Mouse (Mus musculus): Measurements from ENCODE around the gene Enah. TPM values are rescaled to one million over a fixed set of nuclear protein-coding genes. Genes with fewer than 3 reads are reported as not detected.

Gene Enah
- total and polyA plus RNA-seq, 2 experiments from 2014 or later: 13.2 to 77.9 TPM

- H3K27me3 ChIP-seq (ENCODE audit: control insufficient read depth, insufficient read depth, low read length): no peaks in the 10 kb centered on the region
- H3K4me3 ChIP-seq (ENCODE audit: low read depth, low read length): no peak overlapping the region
- no peaks in the 10 kb centered on the region for H3K4me1 ChIP-seq (ENCODE audit: control insufficient read depth, insufficient read depth)
- no peak overlapping the region for H3K4me2 ChIP-seq (ENCODE audit: low read depth, low read length)
- TF ChIP-seq EP300 (IDR thresholded peaks at IDR 0.05; ENCODE audit: low read depth) (no peak), CTCF (IDR thresholded peaks at IDR 0.05; ENCODE audit: low read depth) (no peak)
- 82% methylated on average over 1 of the region's 1 CpGs for WGBS
- no peak overlapping the region for H3K27ac ChIP-seq (ENCODE audit: low read depth)
- DNase-seq (ENCODE audit: low spot score): no peak
- peaks cover 10% of the 10 kb centered on the region for H3K36me3 ChIP-seq (replicated peaks; ENCODE audit: control insufficient read depth, insufficient read depth, low read length)
- no peaks in the 10 kb centered on the region for H3K9me3 ChIP-seq (replicated peaks; ENCODE audit: control insufficient read depth, low read length)
- no peak for ATAC-seq (ENCODE audit: insufficient read depth, low read depth)
- H3K9ac ChIP-seq (replicated peaks; ENCODE audit: low read depth, low read length): no peak overlapping the region
Measured at GRCm38 (mm10) chr1:181958392-181958791, 61.4 kb downstream of the Enah start.

GRCm38 (mm10) chr1:181957736-181958135 is 62.1 kb downstream of the Enah start:
- Histone ChIP-seq H3K4me2 (ENCODE audit: low read depth, low read length) (no peak overlapping the region), H3K9ac (replicated peaks; ENCODE audit: low read depth, low read length) (no peak overlapping the region), H3K9me3 (replicated peaks; ENCODE audit: control insufficient read depth, low read length) (no peaks in the 10 kb centered on the region), H3K4me1 (ENCODE audit: control insufficient read depth, insufficient read depth) (peaks cover 2% of the 10 kb centered on the region; the same call in 1 of the 2 replicates), H3K27ac (ENCODE audit: low read depth) (no peak overlapping the region), H3K4me3 (ENCODE audit: low read depth, low read length) (no peak overlapping the region), H3K36me3 (replicated peaks; ENCODE audit: control insufficient read depth, insufficient read depth, low read length) (peaks cover 10% of the 10 kb centered on the region), H3K27me3 (ENCODE audit: control insufficient read depth, insufficient read depth, low read length) (no peaks in the 10 kb centered on the region)
- DNase-seq (ENCODE audit: low spot score): no peak
- TF ChIP-seq CTCF (IDR thresholded peaks at IDR 0.05; ENCODE audit: low read depth) (no peak), EP300 (IDR thresholded peaks at IDR 0.05; ENCODE audit: low read depth) (no peak)
- WGBS: 91% methylated on average over 2 of the region's 2 CpGs
- ATAC-seq (ENCODE audit: insufficient read depth, low read depth): no peak

- ATAC-seq (ENCODE audit: insufficient read depth, low read depth) (no peak), DNase-seq (ENCODE audit: low spot score) (no peak)
- no peak overlapping the region for H3K9ac ChIP-seq (replicated peaks; ENCODE audit: low read depth, low read length)
- H3K9me3 ChIP-seq (replicated peaks; ENCODE audit: control insufficient read depth, low read length): no peaks in the 10 kb centered on the region
- no peak overlapping the region for H3K4me2 ChIP-seq (ENCODE audit: low read depth, low read length)
- TF ChIP-seq EP300 (IDR thresholded peaks at IDR 0.05; ENCODE audit: low read depth): no peak
- no peak for TF ChIP-seq CTCF (IDR thresholded peaks at IDR 0.05; ENCODE audit: low read depth)
- peaks cover 4% of the 10 kb centered on the region; the same call in 1 of the 2 replicates for H3K4me1 ChIP-seq (ENCODE audit: control insufficient read depth, insufficient read depth)
- no peak overlapping the region for H3K27ac ChIP-seq (ENCODE audit: low read depth)
- peaks cover 4% of the 10 kb centered on the region; the same call in 1 of the 2 replicates for H3K36me3 ChIP-seq (replicated peaks; ENCODE audit: control insufficient read depth, insufficient read depth, low read length)
- H3K27me3 ChIP-seq (ENCODE audit: control insufficient read depth, insufficient read depth, low read length): no peaks in the 10 kb centered on the region
- no peak overlapping the region for H3K4me3 ChIP-seq (ENCODE audit: low read depth, low read length)
Measured at GRCm38 (mm10) chr1:181953547-181953946, 66.2 kb downstream of the Enah start.

- no peak for ATAC-seq (ENCODE audit: insufficient read depth, low read depth)
- no peak for DNase-seq (ENCODE audit: low spot score)
- Histone ChIP-seq H3K9me3 (replicated peaks; ENCODE audit: control insufficient read depth, low read length) (no peaks in the 10 kb centered on the region), H3K9ac (replicated peaks; ENCODE audit: low read depth, low read length) (no peak overlapping the region), H3K36me3 (replicated peaks; ENCODE audit: control insufficient read depth, insufficient read depth, low read length) (peaks cover 4% of the 10 kb centered on the region; the same call in 1 of the 2 replicates), H3K4me3 (ENCODE audit: low read depth, low read length) (no peak overlapping the region), H3K4me1 (ENCODE audit: control insufficient read depth, insufficient read depth) (peaks cover 4% of the 10 kb centered on the region; the same call in 1 of the 2 replicates), H3K27me3 (ENCODE audit: control insufficient read depth, insufficient read depth, low read length) (no peaks in the 10 kb centered on the region), H3K27ac (ENCODE audit: low read depth) (no peak overlapping the region), H3K4me2 (ENCODE audit: low read depth, low read length) (no peak overlapping the region)
- TF ChIP-seq EP300 (IDR thresholded peaks at IDR 0.05; ENCODE audit: low read depth) (no peak), CTCF (IDR thresholded peaks at IDR 0.05; ENCODE audit: low read depth) (no peak)
- 60% methylated on average over 5 of the region's 5 CpGs for WGBS
Measured at GRCm38 (mm10) chr1:181951266-181951665, 68.5 kb downstream of the Enah start.

GRCm38 (mm10) chr1:181950721-181951120 is 69.1 kb downstream of the Enah start:
- H3K9ac ChIP-seq (replicated peaks; ENCODE audit: low read depth, low read length): no peak overlapping the region
- H3K27me3 ChIP-seq (ENCODE audit: control insufficient read depth, insufficient read depth, low read length): no peaks in the 10 kb centered on the region
- no peaks in the 10 kb centered on the region; the same call in 1 of the 2 replicates for H3K36me3 ChIP-seq (replicated peaks; ENCODE audit: control insufficient read depth, insufficient read depth, low read length)
- WGBS: 93% methylated on average over 9 of the region's 9 CpGs
- no peaks in the 10 kb centered on the region for H3K9me3 ChIP-seq (replicated peaks; ENCODE audit: control insufficient read depth, low read length)
- H3K4me2 ChIP-seq (ENCODE audit: low read depth, low read length): no peak overlapping the region
- no peak overlapping the region for H3K4me3 ChIP-seq (ENCODE audit: low read depth, low read length)
- ATAC-seq (ENCODE audit: insufficient read depth, low read depth) (no peak), DNase-seq (ENCODE audit: low spot score) (no peak)
- no peak for TF ChIP-seq CTCF (IDR thresholded peaks at IDR 0.05; ENCODE audit: low read depth)
- TF ChIP-seq EP300 (IDR thresholded peaks at IDR 0.05; ENCODE audit: low read depth): no peak
- no peak overlapping the region for H3K27ac ChIP-seq (ENCODE audit: low read depth)
- H3K4me1 ChIP-seq (ENCODE audit: control insufficient read depth, insufficient read depth): peaks cover 4% of the 10 kb centered on the region; the same call in 1 of the 2 replicates

GRCm38 (mm10) chr1:181948191-181948590 is 71.6 kb downstream of the Enah start:
- TF ChIP-seq EP300 (IDR thresholded peaks at IDR 0.05; ENCODE audit: low read depth): no peak
- TF ChIP-seq CTCF (IDR thresholded peaks at IDR 0.05; ENCODE audit: low read depth): no peak
- Histone ChIP-seq H3K27ac (ENCODE audit: low read depth) (no peak overlapping the region), H3K4me2 (ENCODE audit: low read depth, low read length) (no peak overlapping the region), H3K9ac (replicated peaks; ENCODE audit: low read depth, low read length) (no peak overlapping the region), H3K4me3 (ENCODE audit: low read depth, low read length) (no peak overlapping the region), H3K36me3 (replicated peaks; ENCODE audit: control insufficient read depth, insufficient read depth, low read length) (no peaks in the 10 kb centered on the region), H3K27me3 (ENCODE audit: control insufficient read depth, insufficient read depth, low read length) (no peaks in the 10 kb centered on the region), H3K9me3 (replicated peaks; ENCODE audit: control insufficient read depth, low read length) (no peaks in the 10 kb centered on the region), H3K4me1 (ENCODE audit: control insufficient read depth, insufficient read depth) (peaks cover 4% of the 10 kb centered on the region; the same call in 1 of the 2 replicates)
- WGBS: 95% methylated on average over 3 of the region's 3 CpGs
- DNase-seq (ENCODE audit: low spot score) (no peak), ATAC-seq (ENCODE audit: insufficient read depth, low read depth) (no peak)

Data from heart, postnatal 0 days (tissue).